Comparison of ENCODE assay signal across 8 mouse cellular contexts in genomic region chr9:118926688-118927321, GRCm38 (mm10). TPM values are rescaled to one million over a fixed set of nuclear protein-coding genes. Genes with fewer than 3 reads are reported as not detected.
DNase-seq lines count a peak whose midpoint lies in the region; ATAC-seq lines count a peak whose summit lies in the region.

No protein-coding gene starts in this region.

- intact Hi-C loops in left cerebral cortex, postnatal 25 days (cut with DNase I) = loop anchor here (1.0 to 5.0 kb wide), 4 partner anchors 22 to 415 kb away; partner anchors contain the start of gene Myd88

- peak overlapping the region; percentile 85 for H3K4me3 ChIP-seq in intestine, embryonic 16.5 days (ENCODE audit: low read length)
- peak overlapping the region; percentile 78 for H3K4me3 ChIP-seq in stomach, embryonic 14.5 days (ENCODE audit: low read depth, low read length)

- H3K9ac ChIP-seq in intestine, embryonic 16.5 days (ENCODE audit: low read depth, low read length) = peak overlapping the region; percentile 91
- H3K9ac ChIP-seq in stomach, embryonic 14.5 days (replicated peaks; ENCODE audit: low read depth, low read length) = peak overlapping the region; percentile 70

- no peaks in the 10 kb centered on the region for H3K36me3 ChIP-seq in intestine, embryonic 16.5 days (ENCODE audit: control insufficient read depth, insufficient read depth, low read length)
- no peaks in the 10 kb centered on the region for H3K36me3 ChIP-seq in stomach, embryonic 14.5 days (ENCODE audit: control insufficient read depth, insufficient read depth, low read length)

- H3K4me2 ChIP-seq in intestine, embryonic 16.5 days (ENCODE audit: low read depth, low read length) = peak overlapping the region; percentile 96
- peak overlapping the region; percentile 98 for H3K4me2 ChIP-seq in stomach, embryonic 14.5 days (replicated peaks; ENCODE audit: low read depth, low read length)

- peak overlapping the region; percentile 85 for H3K27ac ChIP-seq in intestine, embryonic 16.5 days (ENCODE audit: low read length)
- peak overlapping the region; percentile 87; the same call in 1 of the 2 replicates for H3K27ac ChIP-seq in stomach, embryonic 14.5 days (ENCODE audit: low read length)

- H3K4me1 ChIP-seq in intestine, embryonic 16.5 days (ENCODE audit: control insufficient read depth, insufficient read depth, low read length) = peaks cover 15% of the 10 kb centered on the region
- H3K4me1 ChIP-seq in stomach, embryonic 14.5 days (ENCODE audit: control insufficient read depth, insufficient read depth, low read length) = peaks cover 23% of the 10 kb centered on the region

- H3K9me3 ChIP-seq in intestine, embryonic 16.5 days (ENCODE audit: control insufficient read depth, low read length) = no peaks in the 10 kb centered on the region
- no peaks in the 10 kb centered on the region for H3K9me3 ChIP-seq in stomach, embryonic 14.5 days (ENCODE audit: control insufficient read depth, low read depth, low read length)

- H3K27me3 ChIP-seq in intestine, embryonic 16.5 days (replicated peaks; ENCODE audit: control insufficient read depth, insufficient read depth, low read length) = no peaks in the 10 kb centered on the region
- H3K27me3 ChIP-seq in stomach, embryonic 14.5 days (ENCODE audit: control insufficient read depth, insufficient read depth, low read length) = no peaks in the 10 kb centered on the region

- DNase-seq in embryo, embryonic 11 days = peak; percentile 53
- DNase-seq in embryo, embryonic 10 days (ENCODE audit: low spot score) = no peak
- DNase-seq in cerebellum, adult 11-12 months = peak; percentile 58
- DNase-seq in frontal cortex, postnatal 14 days (ENCODE audit: low spot score in 2 of 2) = peak; percentile 55 to 63
- DNase-seq in left cerebral cortex, postnatal 25 days (ENCODE audit: low spot score in 2 of 2) = peak; percentile 76 to 80

- peak; percentile 10 for ATAC-seq in intestine, embryonic 16.5 days
- peak; percentile 11; the same call in 1 of the 2 replicates for ATAC-seq in megakaryocyte-erythroid progenitor cell, adult 5-6 weeks (replicated peaks; ENCODE audit: low FRiP score, low TSS enrichment, poor library complexity, severe bottlenecking)
- ATAC-seq in stomach, embryonic 14.5 days (ENCODE audit: insufficient number of reproducible peaks, insufficient read depth, low FRiP score, low read depth) = peak; percentile 4; the same call in 1 of the 2 replicates

- 1% methylated on average over 46 of the region's 68 CpGs for WGBS in intestine, embryonic 16.5 days
- WGBS in stomach, embryonic 14.5 days = under 1% methylated on average over 68 of the region's 68 CpGs

RNA-seq across cellular contexts. Expression of gene Ctdspl, which starts 0.6 kb away (rescaled TPM):
- polyA plus RNA-seq in intestine, embryonic 16.5 days (2015; fragmentation: Nextera tagmentation; extraction: Ambion mirVana) = 17.6 and 18.8 TPM in 2 replicates
- total RNA-seq in left cerebral cortex, postnatal 25 days (2021) = 10 to 100 TPM; 31.9 to 38.7 TPM
- 7.2 and 14.6 TPM in 2 replicates for total RNA-seq in megakaryocyte-erythroid progenitor cell, adult 5-6 weeks (2014; fragmentation: Nextera tagmentation)
- 3.1 and 3.8 TPM in 2 replicates for total RNA-seq in megakaryocyte-erythroid progenitor cell, adult 5-6 weeks (2017)
- polyA plus RNA-seq in stomach, embryonic 14.5 days (2014; fragmentation: Nextera tagmentation; extraction: Ambion mirVana) = 26.6 and 26.7 TPM in 2 replicates
